Mouse (Mus musculus): ENCODE measurements around the gene Nxnl2. TPM values are rescaled to one million over a fixed set of nuclear protein-coding genes. Genes with fewer than 3 reads are reported as not detected.

Gene Nxnl2
- total RNA-seq (2012; rRNA removed): not detected in 2 replicates
- polyA plus RNA-seq (2012; ENCODE audit: insufficient read depth in 1 of 2, insufficient read length in 2 of 2, low read depth in 1 of 2, low replicate concordance in 2 of 2, missing spikeins in 1 of 2): not detected

DNA sequence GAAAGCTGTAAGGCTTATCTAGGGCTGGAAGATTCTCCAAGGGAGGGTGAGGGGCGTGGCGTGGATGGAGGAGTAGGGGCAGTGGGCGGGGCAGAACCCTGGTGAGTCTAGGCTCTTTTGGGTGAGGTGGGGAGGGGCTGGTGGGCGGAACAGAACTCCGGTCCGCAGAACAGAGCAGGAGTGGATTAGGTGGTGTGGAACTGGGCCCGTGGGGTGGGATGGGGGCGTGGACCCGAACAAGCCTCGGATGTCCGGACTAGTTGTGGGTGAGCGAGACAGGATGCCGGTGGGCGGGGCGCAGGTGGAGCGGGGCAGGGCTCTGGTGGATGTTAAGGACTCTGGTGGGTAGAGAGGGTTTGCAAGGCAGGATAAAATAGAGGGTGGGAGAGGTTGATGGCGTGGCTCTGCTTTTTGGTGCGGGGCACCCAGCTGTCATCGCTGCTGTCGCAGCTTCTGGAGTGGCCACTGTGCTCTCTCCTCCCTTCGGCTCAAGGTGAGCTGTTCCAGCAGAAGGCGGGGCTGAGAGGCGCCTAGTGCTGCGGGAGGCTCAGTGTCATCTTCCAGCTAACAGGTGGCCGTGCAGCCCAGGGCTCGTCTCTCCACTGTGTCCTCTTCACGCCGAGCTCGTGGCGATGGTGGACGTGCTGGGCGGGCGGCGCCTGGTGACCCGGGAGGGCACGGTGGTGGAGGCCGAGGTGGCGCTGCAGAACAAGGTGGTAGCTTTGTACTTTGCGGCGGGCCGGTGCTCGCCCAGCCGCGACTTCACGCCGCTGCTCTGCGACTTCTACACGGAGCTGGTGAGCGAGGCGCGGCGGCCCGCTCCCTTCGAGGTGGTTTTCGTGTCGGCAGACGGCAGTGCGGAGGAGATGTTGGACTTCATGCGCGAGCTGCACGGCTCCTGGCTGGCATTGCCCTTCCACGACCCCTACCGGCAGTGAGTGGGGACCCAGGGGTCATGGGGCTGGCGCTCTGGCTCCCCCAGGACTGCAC is at the start of gene Nxnl2:
Gene Nxnl2, plus strand, starts transcription at position 332 of the 990 bp plus-strand sequence.
- Histone ChIP-seq H3K36me3 (ENCODE audit: control insufficient read depth in 1 of 2, insufficient read depth in 2 of 2, low read length in 2 of 2) (no peaks in the 10 kb centered on the region), H3K79me2 (ENCODE audit: control insufficient read depth, insufficient read depth, low read length, poor library complexity) (no peaks in the 10 kb centered on the region), H3K27ac (ENCODE audit: control insufficient read depth, low read depth, low read length) (no peak within 1 kb of the TSS), H3K27me3 (ENCODE audit: control insufficient read depth in 1 of 2, insufficient read depth in 2 of 2, low read length in 2 of 2) (no peaks in the 10 kb centered on the region), H3K9me3 (replicated peaks; ENCODE audit: insufficient read depth, low read length) (no peaks in the 10 kb centered on the region), H3K4me1 (ENCODE audit: control insufficient read depth in 1 of 2, insufficient read depth in 2 of 2, low read length in 2 of 2) (no peaks in the 10 kb centered on the region), H3K4me3 (ENCODE audit: control insufficient read depth in 1 of 2, insufficient read depth in 1 of 2, low read depth in 2 of 2, low read length in 2 of 2) (no peak within 1 kb of the TSS), H3K9ac (ENCODE audit: control insufficient read depth, low read depth, low read length, poor library complexity, severe bottlenecking) (no peak within 1 kb of the TSS)
- TF ChIP-seq UBTF (IDR thresholded peaks at IDR 0.05; ENCODE audit: borderline replicate concordance, insufficient read depth, low read depth, low read length) (no peak), ZC3H11A (IDR thresholded peaks at IDR 0.05; ENCODE audit: low read depth, low read length) (no peak), ETS1 (IDR thresholded peaks at IDR 0.05; ENCODE audit: low read depth, low read length) (no peak), TCF12 (IDR thresholded peaks at IDR 0.05; ENCODE audit: low read depth, low read length) (no peak), MYC (IDR thresholded peaks at IDR 0.05; ENCODE audit: low read depth, low read length) (no peak), BHLHE40 (IDR thresholded peaks at IDR 0.05; ENCODE audit: borderline replicate concordance, low read depth, low read length) (no peak)
- no peak for DNase-seq (ENCODE audit: low read depth, low spot score)

DNA sequence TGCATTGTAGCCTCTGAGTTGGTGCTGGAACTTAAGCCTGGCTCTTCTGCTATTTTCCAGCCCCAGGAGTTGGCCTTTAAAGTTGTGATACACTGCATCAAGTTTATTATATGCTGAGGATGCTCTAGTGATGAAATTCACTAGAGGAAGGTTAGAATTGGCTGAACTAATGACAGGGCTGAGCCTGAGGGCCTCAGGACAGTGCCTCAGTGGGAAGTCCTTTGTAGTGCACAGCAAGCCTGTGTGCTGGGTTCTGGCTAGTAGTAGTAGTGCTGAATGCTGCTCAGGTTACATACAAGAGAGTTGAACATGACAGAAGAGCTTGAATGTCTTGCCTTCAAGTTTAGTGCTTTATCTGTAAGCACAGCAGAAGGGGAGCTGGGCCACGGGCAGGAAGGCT is 48.9 kb upstream of the Nxnl2 start:
- Histone ChIP-seq H3K36me3 (ENCODE audit: control insufficient read depth in 1 of 2, insufficient read depth in 2 of 2, low read length in 2 of 2) (peaks cover 0 to 56% of the 10 kb centered on the region in 2 experiments; a peak in 3 of 4 replicates), H3K9me3 (replicated peaks; ENCODE audit: insufficient read depth, low read length) (no peaks in the 10 kb centered on the region), H3K9ac (ENCODE audit: control insufficient read depth, low read depth, low read length, poor library complexity, severe bottlenecking) (no peak overlapping the region), H3K27ac (ENCODE audit: control insufficient read depth, low read depth, low read length) (peak overlapping the region; percentile 91), H3K4me3 (ENCODE audit: control insufficient read depth in 1 of 2, insufficient read depth in 1 of 2, low read depth in 2 of 2, low read length in 2 of 2) (no peak overlapping the region), H3K4me1 (ENCODE audit: control insufficient read depth in 1 of 2, insufficient read depth in 2 of 2, low read length in 2 of 2) (peaks cover 22 to 43% of the 10 kb centered on the region in 2 experiments), H3K79me2 (ENCODE audit: control insufficient read depth, insufficient read depth, low read length, poor library complexity) (peaks cover 68% of the 10 kb centered on the region), H3K27me3 (ENCODE audit: control insufficient read depth in 1 of 2, insufficient read depth in 2 of 2, low read length in 2 of 2) (no peaks in the 10 kb centered on the region)
- DNase-seq (ENCODE audit: low read depth, low spot score): no peak
- no peak for TF ChIP-seq HCFC1 (IDR thresholded peaks at IDR 0.05; ENCODE audit: low read depth, low read length)
- no peak for TF ChIP-seq MYB (IDR thresholded peaks at IDR 0.05; ENCODE audit: low read depth, low read length)
- no peak for TF ChIP-seq MAFK (IDR thresholded peaks at IDR 0.05; ENCODE audit: borderline replicate concordance, low read depth, low read length)
- TF ChIP-seq MYC (IDR thresholded peaks at IDR 0.05; ENCODE audit: low read depth, low read length): no peak
- TF ChIP-seq MEF2A (IDR thresholded peaks at IDR 0.05; ENCODE audit: extremely low read depth, insufficient replicate concordance, low read depth, low read length, poor library complexity, severe bottlenecking): no peak
- no peak for TF ChIP-seq CTCF (IDR thresholded peaks at IDR 0.05 in 2 of 3, conservative IDR thresholded peaks at IDR 0.05 in 1 of 3; ENCODE audit: control insufficient read depth in 1 of 3, insufficient read depth in 1 of 3, low read depth in 2 of 3, low read length in 3 of 3, poor library complexity in 1 of 3, severe bottlenecking in 1 of 3)
- TF ChIP-seq UBTF (IDR thresholded peaks at IDR 0.05; ENCODE audit: borderline replicate concordance, insufficient read depth, low read depth, low read length): no peak
- no peak for TF ChIP-seq JUND (IDR thresholded peaks at IDR 0.05; ENCODE audit: low read depth, low read length)
- TF ChIP-seq ZC3H11A (IDR thresholded peaks at IDR 0.05; ENCODE audit: low read depth, low read length): no peak
- no peak for TF ChIP-seq POLR2A (IDR thresholded peaks at IDR 0.05; ENCODE audit: control insufficient read depth in 1 of 2, insufficient read depth in 1 of 2, low read depth in 1 of 2, low read length in 2 of 2, poor library complexity in 1 of 2)
- TF ChIP-seq GABPA (IDR thresholded peaks at IDR 0.05; ENCODE audit: low read depth, low read length): no peak
- TF ChIP-seq POLR2AphosphoS5 (IDR thresholded peaks at IDR 0.05; ENCODE audit: borderline replicate concordance, low read depth, low read length): no peak
- no peak for TF ChIP-seq ETS1 (IDR thresholded peaks at IDR 0.05; ENCODE audit: low read depth, low read length)
- no peak for TF ChIP-seq ZMIZ1 (IDR thresholded peaks at IDR 0.05; ENCODE audit: low read depth, low read length)

Data from MEL (cell line).